Mouse (Mus musculus): ENCODE data around the gene Fank1.

The Fank1 gene

GRCm38 (mm10) chr7:133899391-133899790, 122.7 kb downstream of the Fank1 start:
- no peak for DNase-seq (ENCODE audit: low spot score)

GRCm38 (mm10) chr7:133908966-133909365, 132.3 kb downstream of the Fank1 start:
- DNase-seq (ENCODE audit: low spot score): no peak

GRCm38 (mm10) chr7:133909833-133910375, 133.2 kb downstream of the Fank1 start:
- DNase-seq (ENCODE audit: low spot score): no peak

- no peak for DNase-seq (ENCODE audit: low spot score)
These were observed 135.2 kb downstream of the Fank1 start for GRCm38 (mm10) chr7:133911881-133912280.

- no peak for DNase-seq (ENCODE audit: low spot score)
These were observed 139.6 kb downstream of the Fank1 start for GRCm38 (mm10) chr7:133916230-133916629.

GRCm38 (mm10) chr7:133919306-133919705, 142.6 kb downstream of the Fank1 start:
- DNase-seq (ENCODE audit: low spot score): no peak

GRCm38 (mm10) chr7:133919918-133920317, 143.3 kb downstream of the Fank1 start:
- no peak for DNase-seq (ENCODE audit: low spot score)

- DNase-seq (ENCODE audit: low spot score): no peak
These were observed 144.1 kb downstream of the Fank1 start for GRCm38 (mm10) chr7:133920724-133921123.

GRCm38 (mm10) chr7:133921291-133921690, 144.6 kb downstream of the Fank1 start:
- DNase-seq (ENCODE audit: low spot score): no peak

- no peak for DNase-seq (ENCODE audit: low spot score)
These were observed 147.3 kb downstream of the Fank1 start for GRCm38 (mm10) chr7:133923994-133924393.

GRCm38 (mm10) chr7:133925771-133926170, 149.1 kb downstream of the Fank1 start:
- no peak for DNase-seq (ENCODE audit: low spot score)

- DNase-seq (ENCODE audit: low spot score): no peak
These were observed 152.3 kb downstream of the Fank1 start for GRCm38 (mm10) chr7:133928981-133929380.

All from spleen, adult 12 weeks (tissue).